Mouse (Mus musculus): Measurements from ENCODE around the gene Cuedc1. TPM values are rescaled to one million over a fixed set of nuclear protein-coding genes. Genes with fewer than 3 reads are reported as not detected.

The Cuedc1 gene
- total and polyA plus RNA-seq, 2 experiments from 2014 or later = 17.0 to 19.2 TPM

DNA sequence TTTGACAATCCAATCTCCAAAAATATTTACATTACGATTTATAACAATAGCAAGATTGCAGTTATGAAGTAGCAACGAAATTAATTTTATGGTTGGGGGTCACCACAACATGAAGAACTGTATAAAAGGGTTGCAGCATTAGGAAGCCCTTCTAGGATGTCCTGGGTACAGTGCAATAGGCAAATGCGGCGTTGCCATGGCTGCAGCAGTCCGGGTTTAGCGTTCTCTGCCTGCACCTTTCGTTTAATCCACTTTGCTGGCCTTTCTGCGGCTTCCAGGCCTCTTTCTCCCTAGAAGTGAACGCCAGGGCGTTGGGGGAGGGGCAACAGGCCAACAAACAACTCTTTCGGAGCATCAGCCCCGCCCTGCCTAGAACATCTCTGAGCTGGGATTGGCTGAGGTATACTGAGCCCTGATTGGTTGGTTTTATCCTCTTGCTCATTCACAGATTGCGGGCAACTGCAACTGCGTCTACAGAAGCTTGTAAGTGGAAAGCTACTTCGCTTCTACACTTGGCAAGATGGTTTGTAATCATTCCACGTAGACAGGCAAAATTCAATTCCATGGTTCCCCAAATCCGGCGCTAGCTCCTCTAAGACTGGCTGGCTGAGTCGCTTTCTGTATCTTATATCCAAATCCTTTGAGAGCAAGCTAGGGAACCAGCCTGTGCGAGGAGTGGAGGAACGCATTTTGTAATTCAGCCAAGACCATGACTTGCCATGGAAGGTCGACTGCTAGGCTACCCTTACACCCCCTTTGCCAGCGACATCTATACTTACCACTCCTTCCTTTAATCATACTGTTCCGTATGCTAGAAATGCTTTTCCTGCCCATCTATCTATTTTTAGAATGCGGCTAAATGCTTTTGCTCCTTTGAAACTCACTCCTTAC lies 10.9 kb upstream of the Cuedc1 start:
- H3K9me3 ChIP-seq (replicated peaks; ENCODE audit: control insufficient read depth, low read length) = no peaks in the 10 kb centered on the region
- ATAC-seq (ENCODE audit: insufficient read depth, low read depth) (peak; percentile 96), DNase-seq (ENCODE audit: low spot score) (peak; percentile 95)
- H3K27me3 ChIP-seq (ENCODE audit: control insufficient read depth, insufficient read depth, low read length) = no peaks in the 10 kb centered on the region
- H3K27ac ChIP-seq (ENCODE audit: low read depth) = peak overlapping the region; percentile 56
- peak overlapping the region; percentile 21; the same call in 1 of the 2 replicates for H3K9ac ChIP-seq (replicated peaks; ENCODE audit: low read depth, low read length)
- peaks cover 18% of the 10 kb centered on the region for H3K36me3 ChIP-seq (replicated peaks; ENCODE audit: control insufficient read depth, insufficient read depth, low read length)
- H3K4me3 ChIP-seq (ENCODE audit: low read depth, low read length) = peak overlapping the region; percentile 28
- 3% methylated on average over 25 of the region's 25 CpGs for WGBS
- peak overlapping the region; percentile 65 for H3K4me2 ChIP-seq (ENCODE audit: low read depth, low read length)
- TF ChIP-seq EP300 (IDR thresholded peaks at IDR 0.05; ENCODE audit: low read depth) = peak; percentile 50; the same call in 1 of the 2 replicates
- TF ChIP-seq CTCF (IDR thresholded peaks at IDR 0.05; ENCODE audit: low read depth) = no peak
- peaks cover 6% of the 10 kb centered on the region for H3K4me1 ChIP-seq (ENCODE audit: control insufficient read depth, insufficient read depth)

DNA sequence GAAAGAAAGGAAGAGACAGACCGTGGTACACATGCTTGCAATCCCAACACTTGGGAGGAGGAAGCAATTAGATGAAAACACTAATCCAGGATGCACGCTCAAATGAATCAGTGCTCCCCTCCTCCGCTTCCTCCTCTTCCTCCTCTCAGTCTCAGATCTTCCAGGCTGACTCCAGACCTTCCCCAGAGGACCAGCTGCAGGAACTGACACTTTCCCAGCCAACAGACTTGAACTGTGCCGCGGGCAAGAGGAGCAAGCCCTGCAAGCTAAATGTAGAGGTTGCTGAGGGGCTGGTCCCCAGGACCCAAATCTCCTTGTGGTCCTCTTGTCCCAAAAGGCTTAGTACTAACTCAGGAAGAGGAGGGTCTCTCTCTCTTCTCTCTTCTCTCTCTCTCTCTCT lies 8.7 kb upstream of the Cuedc1 start:
- Histone ChIP-seq H3K9me3 (replicated peaks; ENCODE audit: control insufficient read depth, low read length) (no peaks in the 10 kb centered on the region), H3K27ac (ENCODE audit: low read depth) (no peak overlapping the region), H3K27me3 (ENCODE audit: control insufficient read depth, insufficient read depth, low read length) (no peaks in the 10 kb centered on the region), H3K36me3 (replicated peaks; ENCODE audit: control insufficient read depth, insufficient read depth, low read length) (peaks cover 5% of the 10 kb centered on the region; the same call in 1 of the 2 replicates), H3K4me2 (ENCODE audit: low read depth, low read length) (no peak overlapping the region), H3K9ac (replicated peaks; ENCODE audit: low read depth, low read length) (no peak overlapping the region), H3K4me1 (ENCODE audit: control insufficient read depth, insufficient read depth) (peaks cover 6% of the 10 kb centered on the region), H3K4me3 (ENCODE audit: low read depth, low read length) (no peak overlapping the region)
- no peak for ATAC-seq (ENCODE audit: insufficient read depth, low read depth)
- DNase-seq (ENCODE audit: low spot score) = no peak
- 59% methylated on average over 5 of the region's 5 CpGs for WGBS
- TF ChIP-seq CTCF (IDR thresholded peaks at IDR 0.05; ENCODE audit: low read depth) (no peak), EP300 (IDR thresholded peaks at IDR 0.05; ENCODE audit: low read depth) (0 out of 2 replicates have a peak, but pooled peaks have one; percentile 54)

- WGBS = 67% methylated on average over 5 of the region's 5 CpGs
- Histone ChIP-seq H3K4me3 (ENCODE audit: low read depth, low read length) (no peak overlapping the region), H3K9me3 (replicated peaks; ENCODE audit: control insufficient read depth, low read length) (no peaks in the 10 kb centered on the region), H3K27ac (ENCODE audit: low read depth) (no peak overlapping the region), H3K4me2 (ENCODE audit: low read depth, low read length) (no peak overlapping the region), H3K36me3 (replicated peaks; ENCODE audit: control insufficient read depth, insufficient read depth, low read length) (no peaks in the 10 kb centered on the region), H3K27me3 (ENCODE audit: control insufficient read depth, insufficient read depth, low read length) (no peaks in the 10 kb centered on the region), H3K9ac (replicated peaks; ENCODE audit: low read depth, low read length) (no peak overlapping the region), H3K4me1 (ENCODE audit: control insufficient read depth, insufficient read depth) (peaks cover 6% of the 10 kb centered on the region)
- no peak for DNase-seq (ENCODE audit: low spot score)
- TF ChIP-seq CTCF (IDR thresholded peaks at IDR 0.05; ENCODE audit: low read depth) (no peak), EP300 (IDR thresholded peaks at IDR 0.05; ENCODE audit: low read depth) (no peak)
- no peak for ATAC-seq (ENCODE audit: insufficient read depth, low read depth)
Observed at GRCm38 (mm10) chr11:88090293-88090692, 7.6 kb upstream of the Cuedc1 start.

DNA sequence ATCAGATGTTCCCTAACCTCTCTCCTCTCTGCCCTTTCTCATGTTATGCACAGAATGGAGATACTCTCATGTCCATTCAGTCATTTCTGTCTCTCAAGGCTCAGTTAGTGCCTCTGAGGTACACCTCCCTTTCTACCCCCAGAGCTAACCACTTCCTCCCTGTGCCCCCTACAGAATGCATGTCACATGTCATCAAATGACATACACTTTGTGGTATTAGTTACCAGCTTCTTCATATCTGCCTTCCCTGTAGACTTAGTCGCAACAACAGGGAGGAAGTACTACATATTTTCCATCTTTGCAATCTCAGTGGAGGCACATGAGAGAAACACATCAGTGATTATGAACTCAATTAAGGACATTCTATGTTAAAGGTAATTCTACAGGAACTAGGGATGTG lies 5.9 kb upstream of the Cuedc1 start:
- TF ChIP-seq EP300 (IDR thresholded peaks at IDR 0.05; ENCODE audit: low read depth) = no peak
- no peak for TF ChIP-seq CTCF (IDR thresholded peaks at IDR 0.05; ENCODE audit: low read depth)
- Histone ChIP-seq H3K27me3 (ENCODE audit: control insufficient read depth, insufficient read depth, low read length) (no peaks in the 10 kb centered on the region), H3K27ac (ENCODE audit: low read depth) (no peak overlapping the region), H3K4me2 (ENCODE audit: low read depth, low read length) (no peak overlapping the region), H3K4me3 (ENCODE audit: low read depth, low read length) (no peak overlapping the region), H3K9me3 (replicated peaks; ENCODE audit: control insufficient read depth, low read length) (no peaks in the 10 kb centered on the region), H3K4me1 (ENCODE audit: control insufficient read depth, insufficient read depth) (peaks cover 9% of the 10 kb centered on the region), H3K36me3 (replicated peaks; ENCODE audit: control insufficient read depth, insufficient read depth, low read length) (no peaks in the 10 kb centered on the region), H3K9ac (replicated peaks; ENCODE audit: low read depth, low read length) (no peak overlapping the region)
- no peak for ATAC-seq (ENCODE audit: insufficient read depth, low read depth)
- no peak for DNase-seq (ENCODE audit: low spot score)
- 41% methylated on average over 1 of the region's 1 CpGs for WGBS

DNA sequence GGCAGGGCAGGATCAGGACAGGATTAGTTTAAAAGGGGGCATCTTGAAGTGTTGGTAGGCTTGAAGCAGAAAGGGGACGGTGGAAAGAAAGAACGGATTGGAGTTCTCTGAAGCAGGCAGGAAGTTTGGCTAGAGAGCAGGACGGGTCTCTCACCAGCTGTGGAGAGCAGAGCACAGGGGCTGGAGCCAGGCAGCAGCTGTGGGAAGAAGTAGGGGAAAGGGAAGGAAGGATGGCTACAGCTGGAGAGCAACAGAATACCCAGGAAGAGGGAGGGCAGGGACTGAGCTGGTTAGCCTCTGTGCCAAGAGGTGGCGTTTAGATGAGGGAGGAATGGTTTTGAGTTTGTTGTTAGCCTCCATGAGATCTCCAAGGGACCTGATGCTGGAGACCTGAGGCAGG lies 685 bp upstream of the Cuedc1 start:
- H3K4me2 ChIP-seq (ENCODE audit: low read depth, low read length) = peak overlapping the region; percentile 2; the same call in 1 of the 2 replicates
- H3K4me3 ChIP-seq (ENCODE audit: low read depth, low read length) = no peak overlapping the region
- H3K9ac ChIP-seq (replicated peaks; ENCODE audit: low read depth, low read length) = no peak overlapping the region
- H3K27me3 ChIP-seq (ENCODE audit: control insufficient read depth, insufficient read depth, low read length) = no peaks in the 10 kb centered on the region
- 16% methylated on average over 4 of the region's 4 CpGs for WGBS
- H3K9me3 ChIP-seq (replicated peaks; ENCODE audit: control insufficient read depth, low read length) = no peaks in the 10 kb centered on the region
- no peak for TF ChIP-seq EP300 (IDR thresholded peaks at IDR 0.05; ENCODE audit: low read depth)
- TF ChIP-seq CTCF (IDR thresholded peaks at IDR 0.05; ENCODE audit: low read depth) = no peak
- DNase-seq (ENCODE audit: low spot score) (peak; percentile 38), ATAC-seq (ENCODE audit: insufficient read depth, low read depth) (no peak)
- H3K27ac ChIP-seq (ENCODE audit: low read depth) = peak overlapping the region; percentile 32; the same call in 1 of the 2 replicates
- H3K4me1 ChIP-seq (ENCODE audit: control insufficient read depth, insufficient read depth) = peaks cover 29% of the 10 kb centered on the region
- no peaks in the 10 kb centered on the region for H3K36me3 ChIP-seq (replicated peaks; ENCODE audit: control insufficient read depth, insufficient read depth, low read length)
